Mouse (Mus musculus): ENCODE data around the gene Tns3.

DNA sequence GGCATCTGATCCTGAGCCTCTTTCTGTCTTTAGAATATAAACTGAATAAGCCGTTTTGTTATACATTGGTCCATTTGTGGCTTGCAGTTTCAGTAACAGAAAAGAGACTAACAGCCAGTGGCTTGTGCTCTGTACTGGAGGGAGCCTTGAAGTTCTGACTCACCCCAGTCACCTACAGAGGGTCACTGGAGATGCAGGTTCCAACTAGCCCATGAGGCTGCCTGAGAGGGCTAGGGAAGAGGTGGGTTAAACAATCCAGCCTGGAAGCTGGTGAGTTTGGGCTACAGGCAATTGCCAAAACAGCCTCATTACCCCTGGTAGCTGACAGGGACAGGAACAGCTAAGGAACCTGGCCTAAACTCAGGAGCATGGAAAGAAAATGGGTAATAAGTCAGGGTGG lies 21.7 kb upstream of the Tns3 start:
- TF ChIP-seq USF1 (IDR thresholded peaks at IDR 0.05; ENCODE audit: low read depth) (no peak), POLR2A (IDR thresholded peaks at IDR 0.05; ENCODE audit: insufficient read length, low read depth) (no peak), MYOD1 (IDR thresholded peaks at IDR 0.05; ENCODE audit: control insufficient read depth in 1 of 3, insufficient read length in 2 of 3, low read depth in 2 of 3) (no peak), POLR2AphosphoS2 (IDR thresholded peaks at IDR 0.05; ENCODE audit: insufficient read length, low read depth) (no peak)
